Mouse (Mus musculus): ENCODE results near the gene Tssk3. TPM values are rescaled to one million over a fixed set of nuclear protein-coding genes. Genes with fewer than 3 reads are reported as not detected.

Gene Tssk3
- total and polyA plus RNA-seq, 3 experiments, result 0.13 TPM; not detected in 2

DNA sequence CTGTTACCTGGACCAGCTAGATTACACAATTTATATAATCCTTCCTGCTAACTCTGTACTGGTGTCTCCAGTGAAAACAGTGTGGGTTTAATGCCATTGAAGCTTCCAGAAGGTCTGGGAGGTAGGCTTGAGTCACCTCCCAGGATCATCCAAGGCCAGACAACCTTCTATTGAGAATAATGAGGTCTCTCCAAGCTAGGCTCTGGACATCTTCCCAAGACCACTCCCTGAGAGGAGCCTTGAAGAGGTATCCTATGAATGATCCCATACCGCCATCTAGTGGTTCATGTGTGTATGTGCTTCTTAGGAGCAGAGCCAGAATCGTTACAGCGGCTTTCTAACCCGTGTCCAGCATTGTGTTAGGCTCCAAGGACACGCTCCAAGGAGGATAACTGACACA, 35.6 kb downstream of the Tssk3 start:
- TF ChIP-seq IRF4 (IDR thresholded peaks at IDR 0.05; ENCODE audit: low read depth, low read length) (peak; percentile 47; the same call in 1 of the 2 replicates), MXI1 (IDR thresholded peaks at IDR 0.05; ENCODE audit: low read depth, low read length) (peak; percentile 31; the same call in 1 of the 2 replicates), SMC3 (IDR thresholded peaks at IDR 0.05; ENCODE audit: low read depth, low read length) (peak; percentile 84), ZC3H11A (IDR thresholded peaks at IDR 0.05; ENCODE audit: low read depth, low read length) (peak; percentile 57), SIN3A (IDR thresholded peaks at IDR 0.05; ENCODE audit: low read length) (0 out of 2 replicates have a peak, but pooled peaks have one; percentile 46), NELFE (IDR thresholded peaks at IDR 0.05; ENCODE audit: low read depth, low read length) (peak; percentile 53; the same call in 1 of the 2 replicates), UBTF (IDR thresholded peaks at IDR 0.05; ENCODE audit: low read depth, low read length) (no peak), CTCF (conservative IDR thresholded peaks at IDR 0.05 in 1 of 2, IDR thresholded peaks at IDR 0.05 in 1 of 2; ENCODE audit: low read depth in 2 of 2, low read length in 2 of 2) (peak; percentile 91 to 97), MAFK (IDR thresholded peaks at IDR 0.05; ENCODE audit: insufficient replicate concordance, low read length) (no peak), MYC (IDR thresholded peaks at IDR 0.05; ENCODE audit: low read depth, low read length) (0 out of 2 replicates have a peak, but pooled peaks have one; percentile 42)
- no peaks in the 10 kb centered on the region for H3K36me3 ChIP-seq (replicated peaks in 1 of 2; ENCODE audit: control insufficient read depth in 1 of 2, insufficient read depth in 1 of 2, low read length in 1 of 2)
- no peaks in the 10 kb centered on the region for H3K9me3 ChIP-seq (replicated peaks; ENCODE audit: low read length)
- no peaks in the 10 kb centered on the region for H3K27me3 ChIP-seq (replicated peaks)
- dilution Hi-C loops (cut with MboI; ENCODE audit: extremely low pct_ligation_motif_present, extremely low pct_unique_long_range_greater_than_20kb, low sequenced_read_pairs), result no loop called here
- H3K27ac ChIP-seq (ENCODE audit: insufficient read depth, low read depth), result no peak overlapping the region
- no peaks in the 10 kb centered on the region for H3K79me2 ChIP-seq (replicated peaks; ENCODE audit: control insufficient read depth, extremely low read depth, insufficient read depth, poor library complexity, severe bottlenecking)
- in situ Hi-C loops (cut with MboI; ENCODE audit: low pct_ligation_motif_present, low pct_unique_long_range_greater_than_20kb, low sequenced_read_pairs), result loop anchor here (5.0 to 10.0 kb wide), 3 partner anchors 103 to 320 kb away; partner anchors contain the start of gene Fndc5
- H3K4me2 ChIP-seq (ENCODE audit: insufficient read depth, low read depth, poor library complexity, severe bottlenecking), result no peak overlapping the region
- H3K9ac ChIP-seq (ENCODE audit: insufficient read depth, low read depth), result no peak overlapping the region
- peak; percentile 92 for DNase-seq (ENCODE audit: extremely low read depth)
- no peak overlapping the region for H3K4me3 ChIP-seq (replicated peaks in 1 of 3; ENCODE audit: low read depth in 2 of 3, low read length in 2 of 3, poor library complexity in 1 of 3)
- peaks cover 3 to 18% of the 10 kb centered on the region in 2 experiments for H3K4me1 ChIP-seq (ENCODE audit: control insufficient read depth in 1 of 2, insufficient read depth in 2 of 2)

GRCm38 (mm10) chr4:129451471-129452169, 39.2 kb downstream of the Tssk3 start:
- no peak overlapping the region for H3K4me3 ChIP-seq (replicated peaks in 1 of 3; ENCODE audit: low read depth in 2 of 3, low read length in 2 of 3, poor library complexity in 1 of 3)
- in situ Hi-C loops (cut with MboI; ENCODE audit: low pct_ligation_motif_present, low pct_unique_long_range_greater_than_20kb, low sequenced_read_pairs), result loop anchor here (10.0 kb wide), 2 partner anchors 237 to 317 kb away; partner anchors contain the start of gene Fndc5
- no peak overlapping the region for H3K9ac ChIP-seq (ENCODE audit: insufficient read depth, low read depth)
- TF ChIP-seq PAX5 (IDR thresholded peaks at IDR 0.05; ENCODE audit: low read length) (no peak), TCF12 (IDR thresholded peaks at IDR 0.05; ENCODE audit: low read depth, low read length) (no peak), E2F4 (IDR thresholded peaks at IDR 0.05; ENCODE audit: insufficient replicate concordance, low read depth, low read length) (no peak), NRF1 (IDR thresholded peaks at IDR 0.05; ENCODE audit: low read depth, low read length) (no peak), NELFE (IDR thresholded peaks at IDR 0.05; ENCODE audit: low read depth, low read length) (no peak), MAFK (IDR thresholded peaks at IDR 0.05; ENCODE audit: insufficient replicate concordance, low read length) (no peak), POLR2AphosphoS2 (IDR thresholded peaks at IDR 0.05; ENCODE audit: low read depth, low read length) (no peak), MEF2A (IDR thresholded peaks at IDR 0.05; ENCODE audit: borderline replicate concordance, low read depth, low read length) (no peak), CTCF (conservative IDR thresholded peaks at IDR 0.05 in 1 of 2, IDR thresholded peaks at IDR 0.05 in 1 of 2; ENCODE audit: low read depth in 2 of 2, low read length in 2 of 2) (no peak), SMC3 (IDR thresholded peaks at IDR 0.05; ENCODE audit: low read depth, low read length) (no peak)
- no peaks in the 10 kb centered on the region for H3K36me3 ChIP-seq (replicated peaks in 1 of 2; ENCODE audit: control insufficient read depth in 1 of 2, insufficient read depth in 1 of 2, low read length in 1 of 2)
- H3K27ac ChIP-seq (ENCODE audit: insufficient read depth, low read depth), result no peak overlapping the region
- dilution Hi-C loops (cut with MboI; ENCODE audit: extremely low pct_ligation_motif_present, extremely low pct_unique_long_range_greater_than_20kb, low sequenced_read_pairs), result no loop called here
- no peaks in the 10 kb centered on the region for H3K9me3 ChIP-seq (replicated peaks; ENCODE audit: low read length)
- H3K79me2 ChIP-seq (replicated peaks; ENCODE audit: control insufficient read depth, extremely low read depth, insufficient read depth, poor library complexity, severe bottlenecking), result no peaks in the 10 kb centered on the region
- no peak overlapping the region for H3K4me2 ChIP-seq (ENCODE audit: insufficient read depth, low read depth, poor library complexity, severe bottlenecking)
- peaks cover 0 to 8% of the 10 kb centered on the region in 2 experiments; a peak in 2 of 4 replicates for H3K4me1 ChIP-seq (ENCODE audit: control insufficient read depth in 1 of 2, insufficient read depth in 2 of 2)
- no peaks in the 10 kb centered on the region for H3K27me3 ChIP-seq (replicated peaks)
- DNase-seq (ENCODE audit: extremely low read depth), result no peak
